Mouse (Mus musculus) C2C12 (cell line): Measurements from ENCODE around the gene Spns2.

Experiments
- CEBPB ChIP-seq: IDR thresholded peaks from one replicate; pipeline ENCODE4 v1.6.1; 2011; ENCODE audit warnings: low read depth, mild to moderate bottlenecking, control low read depth, moderate library complexity
- CTCF ChIP-seq: IDR thresholded peaks from one replicate; pipeline ENCODE4 v1.5.1; 2011; ENCODE audit not compliant: control insufficient read depth, insufficient read depth, insufficient read length
- FOSL1 ChIP-seq: IDR thresholded peaks from one replicate; pipeline ENCODE4 v1.8.0; 2011; ENCODE audit warnings: mild to moderate bottlenecking, low read length; ENCODE audit not compliant: poor library complexity, insufficient read depth, severe bottlenecking
- MAX ChIP-seq: IDR thresholded peaks from one replicate; pipeline ENCODE4 v1.6.1; 2011; ENCODE audit warnings: mild to moderate bottlenecking, control low read depth
- MYOD1 ChIP-seq: IDR thresholded peaks from one replicate; pipeline ENCODE4 v1.6.1; 2011; ENCODE audit warnings: low read depth; ENCODE audit not compliant: control insufficient read depth, insufficient read length
- MYOG ChIP-seq: IDR thresholded peaks from one replicate; pipeline ENCODE4 v1.6.1; 2011; ENCODE audit not compliant: control insufficient read depth, insufficient read length; ENCODE audit errors: extremely low read depth
- USF1 ChIP-seq: IDR thresholded peaks from one replicate; pipeline ENCODE4 v1.6.1; 2011; ENCODE audit warnings: low read depth, mild to moderate bottlenecking, control low read depth, moderate library complexity

- TF ChIP-seq USF1, result no peak
- no peak for TF ChIP-seq CTCF
- TF ChIP-seq MYOG, result no peak
- no peak for TF ChIP-seq MAX
- no peak for TF ChIP-seq CEBPB
- TF ChIP-seq MYOD1, result no peak
- TF ChIP-seq FOSL1, result no peak
Observed at GRCm38 (mm10) chr11:72538811-72539210, 49.1 kb upstream of the Spns2 start.
